Mouse (Mus musculus) left cerebral cortex, postnatal 25 days (tissue): ENCODE results near the gene Ccnd1. TPM values are rescaled to one million over a fixed set of nuclear protein-coding genes. Genes with fewer than 3 reads are reported as not detected.
A peak's percentile ranks its signal among the peaks of the same experiment; 100 is the strongest.
"Not testable (repeated sequence)": the region's sequence is repeated elsewhere in the genome, so short reads cannot be mapped to it uniquely, and the experiment has no call there.

Experiments
- DNase-seq, 2 experiments: peaks; one replicate each; pipeline ENCODE4 v3.0.0; 2022; ENCODE audit warnings: low spot score in 2 of 2, mixed read lengths in 1 of 2
- intact Hi-C: fragments of 180-260 bp; cut with DNase I; formaldehyde crosslinking; loops from one replicate; pipeline ENCODE4 v1.15.1; 2025
- total RNA-seq, 2 experiments: library from RNA; stranded (reverse); gene quantifications; 2 replicates each; pipeline ENCODE4 v1.2.3; 2021

The Ccnd1 gene
- total RNA-seq, 2 experiments from 2014 or later: 44.4 to 52.2 TPM

DNA sequence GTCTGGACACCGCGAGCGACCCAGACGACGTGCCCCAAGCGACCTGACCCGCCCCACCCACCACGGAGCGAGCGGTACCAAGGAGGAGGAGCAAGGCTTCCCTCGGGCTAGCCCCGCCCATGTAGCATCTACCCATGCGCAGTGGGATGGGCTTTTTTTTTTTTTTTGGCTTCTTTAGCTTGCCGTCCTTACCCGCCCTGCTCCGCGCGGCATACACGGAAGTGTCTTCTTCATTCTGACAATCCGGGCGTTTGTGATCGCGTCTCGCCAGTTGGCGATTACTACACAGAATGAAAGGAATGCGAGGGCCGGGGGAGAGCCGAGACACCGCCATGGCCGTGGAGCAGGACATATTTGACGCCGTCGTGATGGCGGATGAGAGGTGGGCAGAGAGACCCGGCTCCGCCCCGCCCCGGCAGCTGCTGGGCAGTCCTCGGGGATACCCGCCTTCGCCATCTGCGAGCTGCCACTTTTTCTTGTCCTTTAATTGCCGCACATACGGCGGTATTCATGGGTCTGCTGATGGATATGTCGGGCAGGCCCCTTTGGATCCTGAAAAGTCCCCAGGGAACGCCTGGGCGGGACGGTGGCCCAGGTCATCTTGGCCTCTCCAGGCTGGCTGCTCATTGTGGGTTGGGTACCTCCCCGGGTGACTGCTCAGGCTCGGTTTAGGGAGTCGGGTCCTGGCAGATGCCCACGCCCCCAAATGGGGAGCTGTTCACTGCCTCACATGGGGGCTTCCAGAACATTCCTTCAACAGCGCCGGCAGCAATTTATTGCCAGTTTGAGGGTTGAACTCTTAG is 24.6 kb downstream of the Ccnd1 start, which contains the start of gene LTO1:
LTO1 (plus strand) TSS at position 153 of the 803 bp plus-strand sequence.
- intact Hi-C loops: no loop called here
- DNase-seq: peak; percentile 90 to 95

GRCm38 (mm10) chr7:144914296-144914947 is 25.3 kb downstream of the Ccnd1 start:
- intact Hi-C loops: no loop called here
- peak; percentile 87 to 95 for DNase-seq

GRCm38 (mm10) chr7:144912897-144913296 is 26.8 kb downstream of the Ccnd1 start:
- DNase-seq: no peak
- intact Hi-C loops: no loop called here

- intact Hi-C loops: no loop called here
- peak; percentile 60 to 69 for DNase-seq
Observed at GRCm38 (mm10) chr7:144911121-144911520, 28.6 kb downstream of the Ccnd1 start.

GRCm38 (mm10) chr7:144908705-144909104 is 31.0 kb downstream of the Ccnd1 start:
- intact Hi-C loops: no loop called here
- peak; percentile 47 to 74 for DNase-seq

DNA sequence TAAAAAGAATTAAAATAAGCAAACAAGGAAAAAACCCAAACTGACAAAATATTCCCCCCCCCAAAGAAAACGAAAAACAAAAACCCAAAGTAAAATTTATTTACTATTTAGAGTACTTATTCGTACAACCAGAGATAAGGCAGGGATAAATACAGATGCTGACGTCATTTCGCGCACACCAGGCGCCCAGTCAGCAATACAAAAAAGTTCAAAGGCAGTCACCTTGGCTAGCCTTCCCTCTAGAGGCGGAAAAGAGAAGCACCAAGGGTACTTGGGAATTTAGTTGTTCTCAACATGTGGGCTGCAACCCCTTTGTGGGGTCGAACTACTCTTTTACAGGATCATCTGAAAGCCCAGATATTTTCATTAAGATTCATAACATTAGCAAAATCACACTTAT is 31.9 kb downstream of the Ccnd1 start:
- intact Hi-C loops: no loop called here
- DNase-seq: no peak

DNA sequence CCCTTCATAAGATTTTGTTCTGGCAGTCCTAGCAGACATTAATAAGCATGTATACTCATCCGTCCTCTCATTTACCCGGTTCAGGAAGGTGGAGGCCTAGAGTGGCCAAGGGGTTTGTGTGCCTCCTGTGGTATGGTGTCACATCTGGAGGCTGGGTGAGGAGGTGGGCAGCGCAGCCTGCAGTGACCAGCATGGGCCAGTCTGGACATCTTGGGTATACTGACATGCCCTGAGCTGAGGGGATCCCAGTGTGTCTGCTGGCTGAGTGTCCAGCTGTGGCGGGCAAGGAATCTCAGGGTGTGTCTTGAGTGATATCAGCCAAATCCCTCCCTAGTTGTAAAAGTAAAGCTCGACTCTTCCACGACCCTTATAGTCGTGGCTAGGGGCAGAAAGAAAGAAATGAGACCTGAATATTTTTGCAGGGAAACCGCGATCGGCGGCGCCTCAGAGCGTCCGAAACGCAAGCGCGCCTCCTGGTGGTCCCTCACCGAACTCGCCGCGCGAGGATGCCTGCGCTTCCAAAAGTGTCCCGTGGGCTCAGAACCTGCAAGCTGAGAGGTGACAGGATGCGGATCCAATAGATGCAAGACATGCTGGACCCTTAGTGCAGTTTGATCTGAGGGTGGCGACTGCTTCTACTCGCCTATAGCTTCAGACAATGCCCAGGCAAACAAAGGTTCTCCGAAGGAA is 32.9 kb downstream of the Ccnd1 start:
- DNase-seq: peak; percentile 60 to 71
- intact Hi-C loops: no loop called here

DNA sequence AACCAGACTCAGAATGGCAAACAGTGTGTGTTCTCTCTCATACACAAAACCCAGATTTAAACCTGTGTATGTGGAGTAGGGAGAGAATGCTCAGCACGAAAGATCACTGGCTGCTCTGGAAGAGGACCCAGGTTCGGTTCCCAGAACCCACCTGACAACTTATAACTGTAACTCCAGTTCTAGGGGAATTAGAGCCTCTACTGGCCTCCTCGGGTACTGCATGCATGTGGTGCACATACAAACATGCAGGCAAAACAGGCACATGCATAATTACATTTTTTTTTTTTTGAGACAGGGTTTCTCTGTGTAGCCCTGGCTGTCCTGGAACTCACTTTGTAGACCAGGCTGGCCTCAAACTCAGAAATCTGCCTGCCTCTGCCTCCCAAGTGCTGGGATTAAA is 34.2 kb downstream of the Ccnd1 start:
- DNase-seq, intact Hi-C loops: not testable (repeated sequence)

- no peak for DNase-seq
- intact Hi-C loops: no loop called here
Observed at GRCm38 (mm10) chr7:144898506-144898905, 41.2 kb downstream of the Ccnd1 start.

GRCm38 (mm10) chr7:144896294-144897218 is 43.2 kb downstream of the Ccnd1 start, which contains the start of gene Fgf15:
Fgf15 (plus strand) TSS chr7:144896531.
- intact Hi-C loops: loop anchor here (1.0 kb wide), 1 partner anchor 98 kb away; no protein-coding TSS in a partner anchor

GRCm38 (mm10) chr7:144895305-144896111 is 44.2 kb downstream of the Ccnd1 start:
- intact Hi-C loops: loop anchor here (1.0 kb wide), 2 partner anchors 49 to 97 kb away; no protein-coding TSS in a partner anchor
- peak; percentile 68 for DNase-seq

More at GRCm38 (mm10) chr7:144896294-144897218, 43.2 kb downstream of the Ccnd1 start, which contains the start of gene Fgf15:
- DNase-seq: no peak

GRCm38 (mm10) chr7:144894706-144895105 is 45.0 kb downstream of the Ccnd1 start:
- intact Hi-C loops: loop anchor here (1.0 kb wide), 2 partner anchors 48 to 309 kb away; no protein-coding TSS in a partner anchor
- DNase-seq: no peak

- peak in 1 of 2 experiments; percentile 34 for DNase-seq
- intact Hi-C loops: loop anchor here (1.0 kb wide), 1 partner anchor 309 kb away; no protein-coding TSS in a partner anchor
Observed at GRCm38 (mm10) chr7:144894191-144894590, 45.5 kb downstream of the Ccnd1 start.

DNA sequence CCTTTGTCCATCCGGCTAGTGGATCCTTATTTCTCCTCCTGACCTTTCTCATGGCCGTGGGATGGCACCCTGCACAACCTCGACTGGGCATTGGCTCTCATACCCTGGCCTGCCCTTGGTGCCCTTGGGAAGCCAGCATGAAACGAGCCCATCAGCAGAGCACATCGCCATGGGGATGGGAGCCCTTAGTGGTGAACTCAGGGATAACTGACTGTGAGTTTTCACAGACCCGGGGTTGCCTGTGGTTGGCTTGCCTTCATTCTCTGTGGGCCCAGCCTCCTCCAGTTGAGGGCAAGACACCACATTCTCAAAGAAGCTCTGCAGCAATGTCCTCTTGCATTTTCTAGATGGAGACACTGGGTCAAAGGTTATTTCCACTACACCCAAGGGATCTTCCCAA is 47.4 kb downstream of the Ccnd1 start:
- no peak for DNase-seq
- intact Hi-C loops: no loop called here

DNA sequence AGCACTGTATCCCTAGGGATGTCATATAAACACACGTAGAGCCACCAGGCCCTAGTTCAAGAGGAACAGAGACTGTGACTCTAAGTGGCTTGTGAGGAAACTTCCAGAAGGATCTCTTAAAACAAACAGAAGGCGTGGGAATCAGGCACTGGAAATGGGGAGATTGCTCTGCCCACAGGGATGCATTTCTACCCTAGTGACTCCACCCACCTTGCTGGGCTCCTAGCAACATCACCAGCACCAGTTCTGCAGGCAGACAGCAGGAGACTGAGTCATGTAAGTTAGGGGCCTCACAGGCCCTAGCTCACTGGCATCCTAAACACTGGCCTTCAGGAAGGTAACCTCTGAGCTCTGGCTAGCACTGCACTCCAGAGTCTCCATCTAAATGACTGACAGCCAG is 47.9 kb downstream of the Ccnd1 start:
- DNase-seq: peak in 1 of 2 experiments; percentile 49
- intact Hi-C loops: no loop called here

GRCm38 (mm10) chr7:144890661-144891060 is 49.1 kb downstream of the Ccnd1 start:
- DNase-seq, intact Hi-C loops: not testable (repeated sequence)

GRCm38 (mm10) chr7:144888564-144889299 is 51.0 kb downstream of the Ccnd1 start:
- intact Hi-C loops: no loop called here
- no peak for DNase-seq
